Mouse (Mus musculus): Measurements from ENCODE around the gene Gnb1.

GRCm38 (mm10) chr4:155508614-155509013, 17.5 kb downstream of the Gnb1 start:
- no peak for TF ChIP-seq TAL1 (conservative IDR thresholded peaks at IDR 0.05; ENCODE audit: low read depth, low read length)
- no peak for TF ChIP-seq CTCF (IDR thresholded peaks at IDR 0.05; ENCODE audit: low read depth, low read length)
- no peak for TF ChIP-seq GATA1 (IDR thresholded peaks at IDR 0.05; ENCODE audit: borderline replicate concordance, low read length)

Measured in G1E (cell line).